Mouse (Mus musculus) midbrain, embryonic 10.5 days (tissue): Measurements from ENCODE around the gene Zmym1. TPM values are rescaled to one million over a fixed set of nuclear protein-coding genes. Genes with fewer than 3 reads are reported as not detected.

ENCODE experiments used
- polyA plus RNA-seq: library from polyadenylated mRNA; unstranded; fragments of >200 nt; fragmentation: Nextera tagmentation; extraction: Ambion mirVana; gene quantifications from 2 replicates; pipeline ENCODE4 v1.2.1, GENCODE M21; 2016

Gene Zmym1
- polyA plus RNA-seq, 1 experiment from 2014 or later, result 38.5 TPM

Other genes starting within 250 kb of the Zmym1 start
- gene Zmym4, start 93.0 kb downstream of the Zmym1 start, polyA plus RNA-seq, result 25.1 and 27.2 TPM in 2 replicates
- gene Sfpq, start 39.8 kb downstream of the Zmym1 start, polyA plus RNA-seq, result 108 and 110 TPM in 2 replicates
- gene Zmym6, start 16.2 kb upstream of the Zmym1 start, polyA plus RNA-seq, result 19.0 and 22.7 TPM in 2 replicates
- gene Tmem35b, start 62.5 kb upstream of the Zmym1 start, polyA plus RNA-seq, result 15.3 and 20.1 TPM in 2 replicates
- gene Dlgap3, start 108.1 kb upstream of the Zmym1 start, polyA plus RNA-seq, result 1.9 and 2.8 TPM in 2 replicates
- 69.3 and 75.2 TPM in 2 replicates for gene Smim12, start 182.6 kb upstream of the Zmym1 start, polyA plus RNA-seq